Mouse (Mus musculus) granulocyte monocyte progenitor cell, adult 5-6 weeks (primary cell): ENCODE data around the gene Med13. TPM values are rescaled to one million over a fixed set of nuclear protein-coding genes. Genes with fewer than 3 reads are reported as not detected.
"Not testable (repeated sequence)": the region's sequence is repeated elsewhere in the genome, so short reads cannot be mapped to it uniquely, and the experiment has no call there.

Experiments used
- ATAC-seq: replicated peaks from 2 replicates; pipeline ENCODE4 v1.8.0; 2016; ENCODE audit warnings: mild to moderate bottlenecking, moderate TSS enrichment, inconsistent platforms; ENCODE audit not compliant: poor library complexity, severe bottlenecking
- total RNA-seq, 2 experiments: library from RNA; stranded (forward) in 1 of 2; stranded (reverse) in 1 of 2; fragments of 200-712, 200-1000 nt in 1 of 2; fragments of >200 nt in 1 of 2; fragmentation: Nextera tagmentation in 1 of 2; gene quantifications; 2 replicates each; pipeline ENCODE4 v1.2.3; 2014 to 2017

The Med13 gene
- total RNA-seq, 2 experiments from 2014 or later: 37.4 to 50.8 TPM

DNA sequence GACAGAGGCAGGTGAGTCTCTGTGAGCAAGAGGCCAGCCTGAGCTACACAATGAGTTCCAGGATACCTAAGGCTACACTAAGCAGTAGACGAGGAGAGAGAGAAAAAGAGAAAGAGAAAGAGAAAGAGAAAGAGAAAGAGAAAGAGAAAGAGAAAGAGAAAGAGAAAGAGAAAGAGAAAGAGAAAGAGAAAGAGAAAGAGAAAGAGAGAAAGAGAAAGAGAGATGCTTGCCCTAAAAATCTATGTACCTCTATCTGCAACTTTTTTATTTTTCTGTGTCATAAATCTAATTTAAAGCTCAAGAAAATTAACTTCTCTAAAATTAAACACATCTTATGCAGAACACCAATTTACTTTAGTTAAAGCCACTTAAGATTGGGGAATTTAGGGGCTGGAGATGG, 12.5 kb downstream of the Med13 start:
- ATAC-seq: not testable (repeated sequence)

- no peak for ATAC-seq
Observed at GRCm38 (mm10) chr11:86324251-86324650, 33.2 kb downstream of the Med13 start.

DNA sequence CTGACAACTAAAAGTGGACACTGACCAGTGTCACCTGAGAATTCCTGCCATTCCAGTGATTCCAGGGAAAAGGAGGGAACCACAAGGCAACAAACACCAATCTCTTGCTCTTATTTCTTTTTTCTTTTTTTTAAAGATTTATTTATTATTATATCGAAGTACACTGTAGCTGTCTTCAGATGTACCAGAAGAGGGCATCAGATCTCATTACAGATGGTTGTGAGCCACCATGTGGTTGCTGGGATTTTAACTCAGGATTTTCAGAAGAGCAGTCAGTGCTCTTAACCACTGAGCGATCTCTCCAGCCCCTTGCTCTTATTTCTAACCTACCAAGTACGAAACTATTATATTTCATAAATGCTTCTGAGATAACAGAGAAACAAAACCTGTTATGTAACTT, 42.4 kb downstream of the Med13 start:
- ATAC-seq: not testable (repeated sequence)

- ATAC-seq: no peak
Observed at GRCm38 (mm10) chr11:86310280-86310679, 47.1 kb downstream of the Med13 start.

GRCm38 (mm10) chr11:86292201-86292600, 65.2 kb downstream of the Med13 start:
- not testable (repeated sequence) for ATAC-seq

DNA sequence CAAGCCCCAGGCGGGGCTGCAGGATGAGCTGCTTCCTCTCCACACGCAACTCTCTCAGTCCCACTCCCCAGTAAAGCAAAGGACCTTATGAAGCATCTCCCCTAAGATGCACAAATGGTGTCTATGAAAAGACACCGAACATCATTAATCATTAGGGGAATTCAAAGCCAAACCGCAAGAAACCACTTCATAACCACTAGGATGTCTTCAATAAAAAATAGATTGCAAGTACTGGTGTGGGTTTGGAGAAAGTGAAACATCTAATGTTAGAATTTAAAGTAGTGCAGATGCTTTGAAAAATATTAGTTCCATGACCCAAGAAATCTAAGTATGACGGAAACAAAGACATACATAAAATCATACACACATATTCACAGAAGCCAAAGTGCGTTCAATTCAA, 65.7 kb downstream of the Med13 start:
- ATAC-seq: no peak

DNA sequence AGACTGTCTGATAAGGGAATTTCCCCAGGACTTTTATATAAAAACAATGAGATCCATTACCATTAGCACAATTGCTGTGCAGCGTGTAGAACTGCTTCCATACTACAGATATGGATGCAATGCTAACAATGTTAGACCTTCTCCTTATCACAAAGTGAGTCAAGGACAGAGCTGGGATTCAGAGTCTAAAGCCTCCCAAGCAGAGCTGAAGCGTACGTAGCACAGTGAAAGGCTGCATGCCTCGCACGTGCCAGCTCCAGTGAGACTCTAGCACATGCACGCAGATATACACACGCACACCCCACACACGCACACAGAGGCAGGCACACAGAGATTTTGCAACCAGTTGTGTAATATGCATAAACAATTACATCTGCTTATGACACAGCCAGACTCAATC, 71.7 kb downstream of the Med13 start:
- ATAC-seq: no peak

- no peak for ATAC-seq
Observed at GRCm38 (mm10) chr11:86278442-86279102, 78.8 kb downstream of the Med13 start.

- peak; percentile 96 for ATAC-seq
Observed at GRCm38 (mm10) chr11:86257460-86258076, 99.8 kb downstream of the Med13 start, which contains the start of gene Ints2. Ints2 (minus strand) TSS chr11:86257575.

DNA sequence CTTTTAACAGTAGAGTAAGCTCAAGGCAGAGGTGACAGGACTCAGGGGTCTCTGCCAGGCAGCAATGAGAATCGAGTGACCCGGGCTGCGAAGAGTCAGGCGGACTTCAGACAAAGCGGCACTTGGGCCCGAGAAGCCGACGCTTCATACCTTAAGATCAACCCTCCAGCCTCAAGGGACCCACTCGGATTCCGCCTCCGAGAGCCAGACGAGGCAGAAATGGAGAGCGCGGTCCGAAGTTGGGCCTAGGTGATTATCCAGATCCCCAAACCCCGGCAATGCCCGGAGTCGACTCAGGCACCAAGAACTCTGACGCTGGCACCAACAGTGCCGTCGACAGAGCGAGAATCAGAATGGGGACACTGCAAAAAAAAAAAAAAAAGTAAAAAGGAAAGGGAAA, 100.3 kb downstream of the Med13 start:
- ATAC-seq: peak; percentile 40

- ATAC-seq: no peak
Observed at GRCm38 (mm10) chr11:86253342-86253741, 104.1 kb downstream of the Med13 start.

GRCm38 (mm10) chr11:86232446-86232845, 125.0 kb downstream of the Med13 start:
- ATAC-seq: no peak

GRCm38 (mm10) chr11:86231781-86232350, 125.5 kb downstream of the Med13 start:
- no peak for ATAC-seq

DNA sequence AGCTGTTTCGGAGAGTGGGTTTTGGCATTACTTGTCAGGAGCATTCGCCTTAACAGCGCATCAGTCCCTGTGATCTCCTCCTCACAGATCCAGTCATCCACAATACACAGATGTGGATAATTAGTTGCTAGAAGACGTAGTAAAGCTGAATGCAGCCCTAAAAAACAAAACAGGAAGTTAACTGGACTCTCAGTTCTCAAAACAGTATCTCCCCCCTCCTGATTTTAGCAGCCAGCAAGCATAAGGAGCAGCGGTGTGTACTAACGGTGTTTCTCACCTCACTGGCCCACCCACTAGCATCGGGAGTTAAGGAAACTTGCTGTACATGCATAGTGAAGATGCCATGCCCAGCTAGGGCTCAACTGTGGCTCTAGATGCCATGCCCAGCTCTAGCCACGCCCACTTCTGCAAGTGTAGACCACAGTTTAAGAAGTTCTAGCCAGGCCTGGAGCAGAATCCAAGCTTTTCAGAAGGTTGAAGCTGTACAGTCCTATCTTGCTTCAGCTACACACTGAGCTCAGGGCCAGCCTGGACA, 130.7 kb downstream of the Med13 start:
- peak; percentile 35; the same call in 1 of the 2 replicates for ATAC-seq

DNA sequence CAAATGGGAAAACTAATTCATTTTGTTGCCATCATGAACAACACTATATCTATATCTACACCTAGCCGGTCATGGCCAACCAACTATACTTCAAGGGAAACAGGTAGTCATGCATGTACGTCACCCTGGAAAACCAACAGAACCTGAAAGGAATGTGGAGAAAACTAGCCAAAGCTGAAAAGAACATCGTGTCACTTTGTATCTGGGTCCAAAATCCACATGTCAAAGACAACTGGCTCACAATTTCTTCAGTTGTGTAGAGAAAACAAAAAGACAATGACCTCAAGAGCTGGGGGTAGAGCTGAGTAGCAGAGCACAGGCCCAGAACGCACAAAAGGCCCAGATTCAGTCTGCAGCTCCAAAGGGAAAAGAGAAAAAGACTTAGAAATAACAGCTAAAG, 131.6 kb downstream of the Med13 start:
- ATAC-seq: no peak

Other genes starting within 250 kb of the Med13 start
- 20.1 and 23.4 TPM in 2 replicates for gene Brip1, start 156.4 kb downstream of the Med13 start, total RNA-seq (2014; fragmentation: Nextera tagmentation)
- 22.7 and 31.8 TPM in 2 replicates for gene Brip1, start 156.4 kb downstream of the Med13 start, total RNA-seq (2017)
- gene Ints2, start 100.0 kb downstream of the Med13 start, total RNA-seq (2014; fragmentation: Nextera tagmentation): 29.0 and 30.5 TPM in 2 replicates
- 28.5 and 30.5 TPM in 2 replicates for gene Ints2, start 100.0 kb downstream of the Med13 start, total RNA-seq (2017)
- 16.3 and 19.8 TPM in 2 replicates for gene Rnft1, start 127.1 kb upstream of the Med13 start, total RNA-seq (2014; fragmentation: Nextera tagmentation)
- 16.1 and 19.4 TPM in 2 replicates for gene Rnft1, start 127.1 kb upstream of the Med13 start, total RNA-seq (2017)
- 29.5 and 30.5 TPM in 2 replicates for gene Rps6kb1, start 187.2 kb upstream of the Med13 start, total RNA-seq (2014; fragmentation: Nextera tagmentation)
- gene Rps6kb1, start 187.2 kb upstream of the Med13 start, total RNA-seq (2017): 38.2 and 54.1 TPM in 2 replicates
- gene Tubd1, start 187.4 kb upstream of the Med13 start, total RNA-seq (2014; fragmentation: Nextera tagmentation): 10.9 and 12.9 TPM in 2 replicates
- gene Tubd1, start 187.4 kb upstream of the Med13 start, total RNA-seq (2017): 10.3 and 11.5 TPM in 2 replicates